Mouse (Mus musculus) CH12.LX (cell line): ENCODE data around the gene Nr1i3. TPM values are rescaled to one million over a fixed set of nuclear protein-coding genes. Genes with fewer than 3 reads are reported as not detected.
A peak's percentile ranks its signal among the peaks of the same experiment; 100 is the strongest.

Experiments used
- DNase-seq: peaks from one replicate; pipeline ENCODE4 v3.0.0-alpha.2; 2013; ENCODE audit errors: extremely low read depth
- H3K27ac ChIP-seq: 2 replicates; pipeline ENCODE4 v1.5.1; 2012; ENCODE audit warnings: low read depth, mild to moderate bottlenecking, control low read depth, moderate library complexity; ENCODE audit not compliant: insufficient read depth
- H3K27me3 ChIP-seq: replicated peaks from 2 replicates; pipeline ENCODE3; 2012; ENCODE audit warnings: inconsistent platforms
- H3K36me3 ChIP-seq, 2 experiments: replicated peaks in 1 of 2; 2 replicates each; pipeline versions ENCODE3 to v1.6.1; 2012; ENCODE audit warnings: inconsistent platforms in 1 of 2, low read length in 1 of 2, mild to moderate bottlenecking in 1 of 2, mixed read lengths in 1 of 2, moderate library complexity in 1 of 2; ENCODE audit not compliant: control insufficient read depth in 1 of 2, insufficient read depth in 1 of 2
- H3K4me1 ChIP-seq, 2 experiments: 2 replicates each; pipeline ENCODE4 v1.6.1; 2012; ENCODE audit warnings: inconsistent platforms in 1 of 2, moderate library complexity in 1 of 2; ENCODE audit not compliant: insufficient read depth in 2 of 2, control insufficient read depth in 1 of 2
- H3K4me2 ChIP-seq: 2 replicates; pipeline ENCODE4 v1.6.1; 2012; ENCODE audit warnings: low read depth, mild to moderate bottlenecking, control low read depth; ENCODE audit not compliant: poor library complexity, insufficient read depth, severe bottlenecking
- H3K4me3 ChIP-seq, 3 experiments: fragments of 150-350 bp in 1 of 3; sonication (generic) in 1 of 3; replicated peaks in 1 of 3; 2 replicates each; pipeline versions ENCODE3 to v1.5.1; 2011 to 2012; ENCODE audit warnings: low read depth in 2 of 3, low read length in 2 of 3, mild to moderate bottlenecking in 2 of 3, moderate library complexity in 2 of 3, control low read depth in 1 of 3, improper control_type of control experiment in 1 of 3, inconsistent platforms in 1 of 3, mixed read lengths in 1 of 3; ENCODE audit not compliant: poor library complexity in 1 of 3
- H3K79me2 ChIP-seq: replicated peaks from 2 replicates; pipeline ENCODE4 v1.6.1; 2012; ENCODE audit warnings: mild to moderate bottlenecking, moderate library complexity; ENCODE audit not compliant: control insufficient read depth, poor library complexity, insufficient read depth, severe bottlenecking; ENCODE audit errors: extremely low read depth
- H3K9ac ChIP-seq: 2 replicates; pipeline ENCODE4 v1.6.1; 2012; ENCODE audit warnings: low read depth, mild to moderate bottlenecking, control low read depth, moderate library complexity; ENCODE audit not compliant: insufficient read depth
- H3K9me3 ChIP-seq: replicated peaks from 2 replicates; pipeline ENCODE3; 2012; ENCODE audit warnings: low read length, inconsistent platforms, mixed read lengths
- CHD1 ChIP-seq: IDR thresholded peaks from 2 replicates; pipeline ENCODE4 v1.6.1; 2012; ENCODE audit warnings: low read depth, low read length, improper control_type of control experiment, inconsistent platforms
- GABPA ChIP-seq: IDR thresholded peaks from 2 replicates; pipeline ENCODE4 v1.6.1; 2012; ENCODE audit warnings: low read depth, low read length, improper control_type of control experiment, inconsistent platforms; ENCODE audit not compliant: insufficient replicate concordance
- JUN ChIP-seq: IDR thresholded peaks from 2 replicates; pipeline ENCODE4 v1.6.1; 2011; ENCODE audit warnings: low read depth, mild to moderate bottlenecking, low read length, improper control_type of control experiment, moderate library complexity; ENCODE audit not compliant: insufficient read depth
- MAFK ChIP-seq: IDR thresholded peaks from 2 replicates; pipeline ENCODE4 v1.6.1; 2011; ENCODE audit warnings: low read length, improper control_type of control experiment; ENCODE audit not compliant: insufficient replicate concordance
- NELFE ChIP-seq: IDR thresholded peaks from 2 replicates; pipeline ENCODE4 v1.6.1; 2011; ENCODE audit warnings: low read depth, low read length, improper control_type of control experiment
- SMC3 ChIP-seq: IDR thresholded peaks from 2 replicates; pipeline ENCODE4 v1.6.1; 2011; ENCODE audit warnings: low read depth, low read length, improper control_type of control experiment
- ZKSCAN1 ChIP-seq: IDR thresholded peaks from 2 replicates; pipeline ENCODE4 v1.6.1; 2012; ENCODE audit warnings: low read depth, inconsistent platforms, low read length, improper control_type of control experiment, borderline replicate concordance
- dilution Hi-C: fragments of 300-500 bp; cut with MboI; formaldehyde crosslinking; loops from 2 replicates; pipeline ENCODE4 v1.14.3; 2020; ENCODE audit warnings: low sequenced_read_pairs; ENCODE audit not compliant: extremely low pct_unique_long_range_greater_than_20kb, extremely low pct_ligation_motif_present
- in situ Hi-C: fragments of 300-500 bp; cut with MboI; formaldehyde crosslinking; loops from 3 replicates; pipeline ENCODE4 v1.14.3; 2019; ENCODE audit warnings: low sequenced_read_pairs, low pct_ligation_motif_present, low pct_unique_long_range_greater_than_20kb, mixed read lengths
- polyA plus RNA-seq: library from polyadenylated mRNA; unstranded; fragments of >175 nt; gene quantifications from 2 replicates; pipeline ENCODE4 v1.2.1, GENCODE M21; 2012; ENCODE audit warnings: low read depth; ENCODE audit not compliant: insufficient read length
- total RNA-seq, 2 experiments: library from RNA; depleted of rRNA; stranded (reverse); fragments of 300-350 nt in 1 of 2; fragments of >200 nt in 1 of 2; gene quantifications; 2 replicates each; pipeline ENCODE4 v1.2.3; 2012 to 2014

Gene Nr1i3
- total and polyA plus RNA-seq, 3 experiments: 0.23 to 1.2 TPM; not detected in 1

GRCm38 (mm10) chr1:171257781-171258180 is 44.0 kb downstream of the Nr1i3 start:
- H3K9ac ChIP-seq: no peak overlapping the region
- in situ Hi-C loops: no loop called here
- TF ChIP-seq JUN (no peak), MAFK (peak; percentile 80)

GRCm38 (mm10) chr1:171258921-171259320 is 45.2 kb downstream of the Nr1i3 start:
- no peak for TF ChIP-seq GABPA
- no peak for TF ChIP-seq SMC3
- Histone ChIP-seq H3K9ac (no peak overlapping the region), H3K4me1 (0 out of 4 replicates have a peak, but pooled peaks cover 0 to 5% of the 10 kb centered on the region in 2 experiments), H3K79me2 (no peaks in the 10 kb centered on the region), H3K4me3 (no peak overlapping the region), H3K9me3 (peaks cover 3% of the 10 kb centered on the region), H3K4me2 (no peak overlapping the region), H3K27me3 (peaks cover 49% of the 10 kb centered on the region), H3K36me3 (no peaks in the 10 kb centered on the region), H3K27ac (no peak overlapping the region)
- dilution Hi-C loops (no loop called here), in situ Hi-C loops (no loop called here)
- no peak for DNase-seq

More at GRCm38 (mm10) chr1:171257781-171258180, 44.0 kb downstream of the Nr1i3 start:
- no peaks in the 10 kb centered on the region for H3K79me2 ChIP-seq
- H3K4me1 ChIP-seq: 0 out of 4 replicates have a peak, but pooled peaks cover 0 to 5% of the 10 kb centered on the region in 2 experiments
- no peaks in the 10 kb centered on the region for H3K36me3 ChIP-seq
- dilution Hi-C loops: no loop called here
- no peak overlapping the region for H3K4me3 ChIP-seq
- H3K27ac ChIP-seq: no peak overlapping the region
- H3K27me3 ChIP-seq: peaks cover 55% of the 10 kb centered on the region
- no peak for DNase-seq
- no peak overlapping the region for H3K4me2 ChIP-seq
- H3K9me3 ChIP-seq: peaks cover 3% of the 10 kb centered on the region

- Histone ChIP-seq H3K79me2 (no peaks in the 10 kb centered on the region), H3K27ac (no peak overlapping the region), H3K36me3 (no peaks in the 10 kb centered on the region), H3K9me3 (no peaks in the 10 kb centered on the region)
- dilution Hi-C loops: no loop called here
- DNase-seq: no peak
- TF ChIP-seq NELFE (no peak), ZKSCAN1 (no peak), MAFK (no peak), CHD1 (no peak)
- TF ChIP-seq, all 38 proteins: peak for 0
- Histone ChIP-seq H3K4me3 (no peak overlapping the region), H3K27me3 (peaks cover 43% of the 10 kb centered on the region), H3K9ac (no peak overlapping the region), H3K4me1 (0 out of 4 replicates have a peak, but pooled peaks cover 0 to 5% of the 10 kb centered on the region in 2 experiments), H3K4me2 (no peak overlapping the region)
- in situ Hi-C loops: no loop called here
Observed at GRCm38 (mm10) chr1:171260316-171260715, 46.5 kb downstream of the Nr1i3 start.
